Mouse (Mus musculus): ENCODE data around the gene Cracr2a. TPM values are rescaled to one million over a fixed set of nuclear protein-coding genes. Genes with fewer than 3 reads are reported as not detected.
"Not testable (repeated sequence)": the region's sequence is repeated elsewhere in the genome, so short reads cannot be mapped to it uniquely, and the experiment has no call there.

The Cracr2a gene
- polyA plus RNA-seq (2014; fragmentation: Nextera tagmentation; extraction: Ambion mirVana) = 0.22 and 0.41 TPM in 2 replicates

GRCm38 (mm10) chr6:127561231-127562020 lies at the start of gene Cracr2a:
TSS of gene Cracr2a (plus strand) at chr6:127561338.
- DNase-seq = peak; percentile 84
- WGBS = under 1% methylated on average over 22 of the region's 22 CpGs
- peak within 1 kb of the TSS; percentile 49 for H3K9ac ChIP-seq (replicated peaks; ENCODE audit: low read length)

GRCm38 (mm10) chr6:127513776-127514175 lies 47.4 kb upstream of the Cracr2a start:
- not testable (repeated sequence) for H3K9ac ChIP-seq (replicated peaks; ENCODE audit: low read length); H3K4me3 ChIP-seq (replicated peaks; ENCODE audit: low read depth, low read length); H3K4me1 ChIP-seq (ENCODE audit: control insufficient read depth, insufficient read depth, low read length); DNase-seq; ATAC-seq (ENCODE audit: low FRiP score, low TSS enrichment); H3K9me3 ChIP-seq (ENCODE audit: control insufficient read depth, low read length); H3K36me3 ChIP-seq (ENCODE audit: control insufficient read depth, insufficient read depth, low read length); H3K27ac ChIP-seq (replicated peaks; ENCODE audit: low read depth, low read length); H3K4me2 ChIP-seq (ENCODE audit: low read length); H3K27me3 ChIP-seq (ENCODE audit: control insufficient read depth, insufficient read depth, low read length)
- WGBS = 99% methylated on average over 5 of the region's 12 CpGs

More at GRCm38 (mm10) chr6:127561231-127562020, at the start of gene Cracr2a:
- ATAC-seq (ENCODE audit: low FRiP score, low TSS enrichment) = peak; percentile 83
- Histone ChIP-seq H3K27ac (replicated peaks; ENCODE audit: low read depth, low read length) (no peak within 1 kb of the TSS), H3K4me2 (ENCODE audit: low read length) (peak within 1 kb of the TSS; percentile 79), H3K4me1 (ENCODE audit: control insufficient read depth, insufficient read depth, low read length) (peaks cover 6% of the 10 kb centered on the region), H3K36me3 (ENCODE audit: control insufficient read depth, insufficient read depth, low read length) (no peaks in the 10 kb centered on the region), H3K9me3 (ENCODE audit: control insufficient read depth, low read length) (no peaks in the 10 kb centered on the region), H3K4me3 (replicated peaks; ENCODE audit: low read depth, low read length) (peak within 1 kb of the TSS; percentile 35), H3K27me3 (ENCODE audit: control insufficient read depth, insufficient read depth, low read length) (no peaks in the 10 kb centered on the region)

- DNase-seq (no peak), ATAC-seq (ENCODE audit: low FRiP score, low TSS enrichment) (no peak)
- H3K9me3 ChIP-seq (ENCODE audit: control insufficient read depth, low read length) = no peaks in the 10 kb centered on the region
- no peak overlapping the region for H3K4me2 ChIP-seq (ENCODE audit: low read length)
- H3K27me3 ChIP-seq (ENCODE audit: control insufficient read depth, insufficient read depth, low read length) = no peaks in the 10 kb centered on the region
- no peaks in the 10 kb centered on the region for H3K36me3 ChIP-seq (ENCODE audit: control insufficient read depth, insufficient read depth, low read length)
- WGBS = 76% methylated on average over 8 of the region's 8 CpGs
- no peak overlapping the region for H3K27ac ChIP-seq (replicated peaks; ENCODE audit: low read depth, low read length)
- no peak overlapping the region for H3K9ac ChIP-seq (replicated peaks; ENCODE audit: low read length)
- no peaks in the 10 kb centered on the region for H3K4me1 ChIP-seq (ENCODE audit: control insufficient read depth, insufficient read depth, low read length)
- H3K4me3 ChIP-seq (replicated peaks; ENCODE audit: low read depth, low read length) = no peak overlapping the region
Measured at GRCm38 (mm10) chr6:127521176-127521575, 40.0 kb upstream of the Cracr2a start.

- ATAC-seq (ENCODE audit: low FRiP score, low TSS enrichment) (no peak), DNase-seq (no peak)
- H3K4me1 ChIP-seq (ENCODE audit: control insufficient read depth, insufficient read depth, low read length) = no peaks in the 10 kb centered on the region
- no peaks in the 10 kb centered on the region for H3K27me3 ChIP-seq (ENCODE audit: control insufficient read depth, insufficient read depth, low read length)
- H3K9ac ChIP-seq (replicated peaks; ENCODE audit: low read length) = no peak overlapping the region
- WGBS = 85% methylated on average over 9 of the region's 9 CpGs
- H3K4me3 ChIP-seq (replicated peaks; ENCODE audit: low read depth, low read length) = no peak overlapping the region
- H3K9me3 ChIP-seq (ENCODE audit: control insufficient read depth, low read length) = no peaks in the 10 kb centered on the region
- no peak overlapping the region for H3K27ac ChIP-seq (replicated peaks; ENCODE audit: low read depth, low read length)
- no peaks in the 10 kb centered on the region for H3K36me3 ChIP-seq (ENCODE audit: control insufficient read depth, insufficient read depth, low read length)
- H3K4me2 ChIP-seq (ENCODE audit: low read length) = no peak overlapping the region
Measured at GRCm38 (mm10) chr6:127522326-127522725, 38.8 kb upstream of the Cracr2a start.

GRCm38 (mm10) chr6:127524442-127524841 lies 36.7 kb upstream of the Cracr2a start:
- ATAC-seq (ENCODE audit: low FRiP score, low TSS enrichment) (no peak), DNase-seq (peak; percentile 87)
- Histone ChIP-seq H3K9ac (replicated peaks; ENCODE audit: low read length) (no peak overlapping the region), H3K4me1 (ENCODE audit: control insufficient read depth, insufficient read depth, low read length) (no peaks in the 10 kb centered on the region), H3K27me3 (ENCODE audit: control insufficient read depth, insufficient read depth, low read length) (no peaks in the 10 kb centered on the region), H3K4me2 (ENCODE audit: low read length) (no peak overlapping the region), H3K9me3 (ENCODE audit: control insufficient read depth, low read length) (no peaks in the 10 kb centered on the region), H3K4me3 (replicated peaks; ENCODE audit: low read depth, low read length) (no peak overlapping the region), H3K36me3 (ENCODE audit: control insufficient read depth, insufficient read depth, low read length) (no peaks in the 10 kb centered on the region), H3K27ac (replicated peaks; ENCODE audit: low read depth, low read length) (no peak overlapping the region)
- WGBS = 34% methylated on average over 8 of the region's 8 CpGs

GRCm38 (mm10) chr6:127528625-127529024 lies 32.5 kb upstream of the Cracr2a start:
- no peak overlapping the region for H3K27ac ChIP-seq (replicated peaks; ENCODE audit: low read depth, low read length)
- no peaks in the 10 kb centered on the region for H3K4me1 ChIP-seq (ENCODE audit: control insufficient read depth, insufficient read depth, low read length)
- WGBS = 87% methylated on average over 7 of the region's 7 CpGs
- no peak overlapping the region for H3K4me2 ChIP-seq (ENCODE audit: low read length)
- DNase-seq (no peak), ATAC-seq (ENCODE audit: low FRiP score, low TSS enrichment) (no peak)
- no peak overlapping the region for H3K4me3 ChIP-seq (replicated peaks; ENCODE audit: low read depth, low read length)
- no peaks in the 10 kb centered on the region for H3K36me3 ChIP-seq (ENCODE audit: control insufficient read depth, insufficient read depth, low read length)
- no peaks in the 10 kb centered on the region for H3K9me3 ChIP-seq (ENCODE audit: control insufficient read depth, low read length)
- no peaks in the 10 kb centered on the region for H3K27me3 ChIP-seq (ENCODE audit: control insufficient read depth, insufficient read depth, low read length)
- H3K9ac ChIP-seq (replicated peaks; ENCODE audit: low read length) = no peak overlapping the region

- no peaks in the 10 kb centered on the region for H3K9me3 ChIP-seq (ENCODE audit: control insufficient read depth, low read length)
- no peak for ATAC-seq (ENCODE audit: low FRiP score, low TSS enrichment)
- H3K36me3 ChIP-seq (ENCODE audit: control insufficient read depth, insufficient read depth, low read length) = no peaks in the 10 kb centered on the region
- H3K4me2 ChIP-seq (ENCODE audit: low read length) = no peak overlapping the region
- H3K4me3 ChIP-seq (replicated peaks; ENCODE audit: low read depth, low read length) = no peak overlapping the region
- H3K4me1 ChIP-seq (ENCODE audit: control insufficient read depth, insufficient read depth, low read length) = no peaks in the 10 kb centered on the region
- no peak overlapping the region for H3K9ac ChIP-seq (replicated peaks; ENCODE audit: low read length)
- DNase-seq = peak; percentile 78
- no peaks in the 10 kb centered on the region for H3K27me3 ChIP-seq (ENCODE audit: control insufficient read depth, insufficient read depth, low read length)
- no peak overlapping the region for H3K27ac ChIP-seq (replicated peaks; ENCODE audit: low read depth, low read length)
- 78% methylated on average over 2 of the region's 2 CpGs for WGBS
Measured at GRCm38 (mm10) chr6:127529451-127529850, 31.7 kb upstream of the Cracr2a start.

- no peak for ATAC-seq (ENCODE audit: low FRiP score, low TSS enrichment)
- WGBS = 63% methylated on average over 3 of the region's 3 CpGs
Measured at GRCm38 (mm10) chr6:127530206-127530605, 30.9 kb upstream of the Cracr2a start.

More at GRCm38 (mm10) chr6:127530206-127530605, 30.9 kb upstream of the Cracr2a start:
- Histone ChIP-seq H3K4me2 (ENCODE audit: low read length) (no peak overlapping the region), H3K9ac (replicated peaks; ENCODE audit: low read length) (no peak overlapping the region), H3K4me1 (ENCODE audit: control insufficient read depth, insufficient read depth, low read length) (no peaks in the 10 kb centered on the region), H3K9me3 (ENCODE audit: control insufficient read depth, low read length) (no peaks in the 10 kb centered on the region), H3K4me3 (replicated peaks; ENCODE audit: low read depth, low read length) (no peak overlapping the region), H3K27me3 (ENCODE audit: control insufficient read depth, insufficient read depth, low read length) (no peaks in the 10 kb centered on the region), H3K36me3 (ENCODE audit: control insufficient read depth, insufficient read depth, low read length) (no peaks in the 10 kb centered on the region), H3K27ac (replicated peaks; ENCODE audit: low read depth, low read length) (no peak overlapping the region)
- DNase-seq = no peak
